Mouse (Mus musculus) retina, postnatal 7 days (tissue): Measurements from ENCODE around the gene Ccr1.

Experiments
- DNase-seq: peaks from one replicate; pipeline ENCODE4 v3.0.0-alpha.2; 2012; ENCODE audit warnings: low read depth, low spot score

Ccr1 gene

DNA sequence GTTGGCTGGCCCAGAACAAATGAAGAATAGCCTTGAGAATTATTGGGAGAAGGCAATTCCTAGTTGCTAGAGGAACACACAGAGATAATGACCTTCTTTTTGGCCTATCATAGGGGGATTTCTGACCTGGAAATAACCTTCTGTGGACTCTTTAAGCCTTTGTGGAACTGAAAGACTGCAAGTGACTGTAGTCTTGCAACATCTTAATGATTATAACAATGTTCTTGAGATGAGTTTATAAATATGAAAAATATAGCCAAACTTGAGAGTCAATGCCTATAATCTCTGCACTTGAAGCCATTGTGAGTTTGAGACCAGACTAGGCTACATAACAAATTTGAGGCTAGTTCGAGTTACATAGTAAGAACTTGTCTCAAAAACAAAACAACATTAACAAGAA is 11.6 kb downstream of the Ccr1 start:
- no peak for DNase-seq

DNA sequence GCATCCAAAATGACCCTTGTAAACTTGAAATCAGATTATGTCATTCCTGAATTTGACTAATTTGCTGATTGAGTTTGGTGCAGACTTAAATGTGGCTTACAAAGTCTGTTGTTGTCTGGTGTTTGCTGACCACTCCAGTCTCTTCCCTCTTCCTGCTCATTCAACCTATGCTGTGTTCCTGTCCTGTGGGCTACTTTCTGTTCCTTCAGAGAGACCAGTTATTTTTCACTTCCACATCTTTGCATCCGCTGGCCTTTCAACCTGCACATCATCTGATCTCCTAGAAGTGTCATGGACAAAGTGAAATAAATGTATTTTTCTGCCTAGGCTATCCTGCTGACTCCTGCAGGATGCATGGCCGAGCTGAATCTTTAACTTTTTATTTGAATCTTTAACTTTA is 14.9 kb downstream of the Ccr1 start:
- DNase-seq = no peak

DNA sequence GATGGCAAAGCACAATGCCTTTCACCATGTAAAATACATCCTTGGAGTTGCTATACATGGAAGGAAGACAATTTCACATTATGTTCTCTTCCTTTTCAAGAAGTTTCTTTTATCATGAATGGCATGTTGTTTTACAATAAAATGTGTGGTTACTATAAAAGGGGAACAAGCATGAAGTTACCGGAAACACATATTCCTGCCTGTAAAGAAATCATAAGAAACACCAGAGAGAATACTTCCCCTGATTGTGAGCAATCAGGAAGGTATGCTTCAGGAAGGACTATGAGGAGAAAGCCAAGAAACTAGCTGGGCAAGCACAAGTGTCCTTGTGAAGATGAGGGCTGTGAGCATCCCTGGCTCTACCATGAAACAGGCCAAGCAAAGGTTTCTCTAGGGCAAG is 17.3 kb downstream of the Ccr1 start:
- no peak for DNase-seq

DNA sequence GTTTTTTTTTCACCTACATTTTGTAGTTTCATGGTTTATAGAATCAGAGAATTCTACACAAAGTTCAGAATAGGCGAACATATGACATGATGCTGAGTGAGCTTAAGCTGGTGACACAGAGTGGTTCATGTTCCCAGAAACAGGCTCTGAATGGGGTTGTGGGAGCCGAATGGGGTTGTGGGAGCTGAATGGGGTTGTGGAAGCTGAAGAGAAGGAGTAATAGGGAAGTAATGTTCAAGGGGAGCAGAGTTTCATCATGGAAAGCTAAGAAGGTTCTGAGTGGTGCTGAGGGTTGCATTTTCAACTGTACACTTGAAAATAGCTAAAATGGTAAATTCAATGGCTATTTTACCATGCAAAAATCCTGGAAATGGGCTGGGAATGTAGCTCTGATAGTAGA is 19.1 kb downstream of the Ccr1 start:
- no peak for DNase-seq

DNA sequence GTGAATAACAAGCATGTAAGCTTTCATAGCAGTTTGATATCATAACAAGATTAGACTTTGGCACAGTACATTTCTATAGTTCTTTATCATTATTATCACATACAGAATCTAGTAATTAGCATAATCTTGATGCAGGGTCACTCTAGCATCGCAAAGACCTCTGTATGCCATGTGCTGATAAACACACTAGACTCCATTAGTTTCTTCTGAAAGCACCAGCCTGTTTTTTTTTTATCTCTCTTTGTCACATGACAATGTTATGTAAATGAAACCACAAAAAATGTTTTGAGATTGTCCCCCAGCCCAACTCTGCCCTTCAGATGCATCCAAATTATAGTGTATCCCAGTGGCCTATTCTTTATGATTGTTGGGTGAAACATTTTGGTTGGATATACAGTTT is 20.7 kb downstream of the Ccr1 start:
- no peak for DNase-seq

DNA sequence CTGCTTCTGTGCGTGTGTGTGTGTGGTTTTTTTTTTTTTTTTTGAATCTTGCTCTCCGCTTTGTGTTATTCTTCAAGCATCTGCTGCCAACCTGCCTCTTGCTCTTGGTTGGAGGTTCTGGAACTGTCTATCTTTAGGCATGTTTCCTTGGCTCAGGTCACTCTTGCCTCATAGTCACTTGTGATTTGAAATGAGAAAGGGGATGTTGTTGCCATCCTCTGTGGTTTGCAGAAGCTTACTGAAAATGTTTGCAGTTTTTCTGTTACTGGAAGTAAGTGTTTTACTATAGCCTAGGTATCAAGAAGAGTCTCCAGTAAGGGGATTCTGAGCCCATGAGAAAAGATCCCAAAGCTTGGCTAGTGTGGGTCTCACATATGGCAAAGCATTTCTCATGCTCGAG is 26.5 kb downstream of the Ccr1 start:
- no peak for DNase-seq

DNA sequence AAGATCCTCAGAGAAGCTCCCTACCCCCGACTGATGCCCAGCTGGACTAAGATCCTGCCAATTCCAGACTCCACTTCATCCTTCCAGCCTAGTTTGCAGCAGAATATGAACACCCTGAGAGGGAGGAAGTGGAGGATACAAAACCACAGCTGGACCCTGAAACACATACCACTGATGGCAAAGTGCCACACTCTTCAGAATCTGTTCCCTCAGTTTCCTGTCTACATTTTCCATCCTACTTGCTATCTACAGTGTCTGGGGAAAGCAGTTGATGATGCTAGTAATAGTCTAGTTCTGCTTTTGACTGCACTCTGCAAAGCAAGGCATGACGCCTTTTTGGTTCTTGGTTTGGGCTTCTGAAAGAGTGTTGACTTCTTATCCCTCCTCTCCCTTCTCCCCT is 27.2 kb downstream of the Ccr1 start:
- no peak for DNase-seq

DNA sequence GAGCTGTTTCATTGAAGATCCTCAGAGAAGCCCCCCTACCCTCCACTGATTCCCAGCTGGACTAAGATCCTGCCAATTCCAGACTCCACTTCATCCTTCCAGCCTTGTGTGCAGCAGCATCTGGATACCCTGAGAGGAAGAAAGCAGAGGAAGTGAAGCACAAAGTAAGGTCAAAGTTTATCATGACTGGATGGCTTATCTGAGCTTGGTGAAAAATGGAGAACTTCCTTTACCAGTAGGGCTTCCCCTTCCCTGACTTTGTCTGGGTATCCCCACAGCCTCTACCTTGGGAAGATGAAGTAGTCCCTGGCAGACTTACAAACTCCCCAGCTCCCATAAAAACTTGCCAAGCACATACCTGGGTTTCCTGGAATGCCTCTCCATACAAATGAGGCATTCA is 27.9 kb downstream of the Ccr1 start:
- no peak for DNase-seq

DNA sequence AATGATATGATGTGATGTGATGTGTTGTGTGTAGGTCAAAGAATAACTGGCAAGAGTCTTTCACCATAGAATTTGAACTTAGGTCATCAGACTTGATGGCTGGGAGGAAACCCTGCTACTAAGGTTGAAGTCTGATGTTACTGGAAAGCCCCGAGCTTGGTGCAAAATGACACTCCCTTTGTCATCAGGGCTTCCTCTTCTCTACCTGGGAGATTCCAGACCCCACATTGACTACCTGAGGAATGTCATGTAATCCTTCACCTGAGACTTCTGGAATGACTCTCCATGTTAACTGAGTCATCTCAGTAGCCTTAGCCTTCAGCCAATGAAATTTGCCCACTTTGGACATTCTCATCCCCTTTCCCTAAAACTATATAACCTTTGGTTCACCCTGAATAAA is 28.3 kb downstream of the Ccr1 start:
- no peak for DNase-seq

DNA sequence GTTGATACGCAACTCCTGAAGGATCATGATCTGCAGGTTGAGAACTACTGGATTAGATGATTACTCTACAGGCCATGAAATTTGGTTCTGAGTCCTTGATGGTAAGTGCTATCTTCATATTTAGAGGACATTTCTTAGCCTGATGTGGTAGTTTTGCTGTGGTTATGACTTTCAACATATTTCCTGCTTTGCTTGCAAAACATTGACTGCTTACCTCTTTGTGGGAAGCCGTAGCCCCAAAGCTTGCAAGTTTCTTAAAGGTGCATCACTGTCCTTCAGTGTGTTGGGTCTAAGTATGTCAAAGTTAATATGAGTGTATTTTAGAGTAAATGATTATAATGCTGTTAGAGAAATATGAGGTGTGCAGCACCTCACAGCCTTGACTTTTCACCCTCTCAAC is 30.5 kb downstream of the Ccr1 start:
- DNase-seq = no peak

DNA sequence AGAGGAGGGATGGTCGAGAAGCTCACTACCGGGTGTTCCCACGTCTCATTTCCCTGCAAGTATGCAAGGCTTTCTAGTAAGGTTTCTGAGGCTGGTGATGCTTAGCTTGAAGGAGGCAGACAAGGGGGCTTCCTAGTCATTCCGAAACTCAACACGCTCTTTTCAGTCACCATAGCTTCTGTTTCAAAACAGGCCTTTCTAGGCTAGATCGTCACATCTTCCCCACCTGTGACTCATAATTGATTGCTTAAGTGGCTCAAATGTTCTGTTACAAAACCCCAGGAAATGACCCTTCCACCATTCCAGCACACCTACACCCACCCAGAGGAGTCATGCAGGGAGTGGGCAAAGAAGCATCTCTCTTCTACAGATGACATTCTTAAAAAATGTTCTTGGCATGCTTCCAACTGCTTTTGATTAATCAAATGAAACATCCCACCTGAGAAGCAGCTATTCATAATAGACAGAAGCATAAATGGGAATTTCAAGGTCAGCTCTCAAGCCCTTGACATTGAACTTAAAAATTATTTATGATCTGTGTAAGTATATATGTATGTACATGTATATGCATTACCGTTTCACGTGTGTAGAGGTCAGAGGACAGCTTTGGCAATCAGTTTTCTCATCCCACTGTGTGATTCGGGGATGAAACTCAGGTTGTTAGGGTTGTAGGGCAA is 31.8 kb downstream of the Ccr1 start:
- no peak for DNase-seq

DNA sequence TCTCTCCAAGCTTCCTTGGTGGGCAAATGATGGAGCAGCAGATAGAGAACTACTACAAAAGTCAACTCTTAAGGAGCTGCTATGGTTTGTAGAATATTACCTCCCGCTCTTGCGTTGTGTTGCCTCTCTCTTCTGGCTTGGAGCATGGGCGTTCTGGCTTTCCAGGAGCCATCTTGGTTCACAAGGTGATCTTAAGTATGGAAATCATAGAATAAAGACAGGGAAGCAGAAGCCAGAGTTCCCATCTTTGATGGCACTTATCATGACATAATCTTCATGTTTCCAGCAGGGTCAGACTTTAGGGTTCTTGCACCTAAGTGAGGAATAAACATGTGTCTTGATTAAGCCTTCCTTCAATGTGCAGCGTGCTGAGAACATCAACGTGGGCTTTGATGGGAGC is 32.7 kb downstream of the Ccr1 start:
- no peak for DNase-seq

DNA sequence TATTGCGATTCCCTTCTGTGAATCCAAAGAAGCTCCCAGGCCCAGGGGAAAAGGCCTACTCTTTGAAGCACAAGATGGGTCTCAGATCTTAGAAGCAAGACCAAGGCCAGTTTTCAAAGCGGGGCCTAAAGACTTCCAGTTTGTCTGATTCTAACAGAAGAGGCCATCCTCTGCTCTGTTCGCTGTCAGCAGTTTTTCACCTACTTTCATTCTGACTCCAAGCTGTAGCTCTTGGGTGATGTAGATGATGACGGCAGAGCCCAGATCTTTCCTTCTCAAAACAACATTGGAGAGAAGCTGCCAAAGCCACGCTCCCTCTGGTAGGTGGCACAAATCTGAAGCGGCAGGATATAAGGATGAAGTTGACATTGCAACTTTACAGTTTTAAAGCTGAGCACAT is 33.1 kb downstream of the Ccr1 start:
- no peak for DNase-seq

DNA sequence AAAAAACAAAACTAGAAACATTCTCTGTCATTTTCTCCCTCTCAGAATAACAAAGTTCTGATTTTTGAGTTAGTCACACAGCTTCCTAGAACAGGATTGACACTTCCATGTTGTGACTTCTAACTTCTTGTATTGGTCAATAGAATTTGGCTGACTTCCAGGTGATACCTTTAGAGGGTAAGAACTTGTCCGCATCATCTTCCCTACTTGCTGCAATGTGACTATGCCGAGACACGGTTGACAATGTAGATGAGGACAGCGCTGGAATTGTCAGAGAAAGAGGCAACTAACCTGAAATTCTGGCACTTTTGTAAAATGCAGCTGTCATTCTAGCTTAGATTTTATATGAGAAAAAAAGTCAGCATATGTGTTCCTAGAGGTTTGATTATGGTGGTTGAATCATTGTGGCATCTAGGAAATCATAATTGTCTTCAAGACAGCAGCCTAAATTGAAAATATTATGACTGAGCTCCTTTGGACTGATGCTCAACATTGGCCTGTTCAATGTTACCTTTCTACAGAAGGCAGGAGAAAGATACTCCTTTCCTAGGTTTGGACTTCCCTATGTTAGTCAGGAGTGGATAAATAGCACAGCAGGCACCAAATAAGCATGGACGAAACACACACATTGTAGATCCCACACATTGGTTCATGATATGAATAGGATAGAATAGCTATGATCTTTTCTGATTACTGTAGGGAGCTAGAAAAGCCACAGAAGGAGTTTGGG is 34.6 kb downstream of the Ccr1 start:
- DNase-seq = no peak

DNA sequence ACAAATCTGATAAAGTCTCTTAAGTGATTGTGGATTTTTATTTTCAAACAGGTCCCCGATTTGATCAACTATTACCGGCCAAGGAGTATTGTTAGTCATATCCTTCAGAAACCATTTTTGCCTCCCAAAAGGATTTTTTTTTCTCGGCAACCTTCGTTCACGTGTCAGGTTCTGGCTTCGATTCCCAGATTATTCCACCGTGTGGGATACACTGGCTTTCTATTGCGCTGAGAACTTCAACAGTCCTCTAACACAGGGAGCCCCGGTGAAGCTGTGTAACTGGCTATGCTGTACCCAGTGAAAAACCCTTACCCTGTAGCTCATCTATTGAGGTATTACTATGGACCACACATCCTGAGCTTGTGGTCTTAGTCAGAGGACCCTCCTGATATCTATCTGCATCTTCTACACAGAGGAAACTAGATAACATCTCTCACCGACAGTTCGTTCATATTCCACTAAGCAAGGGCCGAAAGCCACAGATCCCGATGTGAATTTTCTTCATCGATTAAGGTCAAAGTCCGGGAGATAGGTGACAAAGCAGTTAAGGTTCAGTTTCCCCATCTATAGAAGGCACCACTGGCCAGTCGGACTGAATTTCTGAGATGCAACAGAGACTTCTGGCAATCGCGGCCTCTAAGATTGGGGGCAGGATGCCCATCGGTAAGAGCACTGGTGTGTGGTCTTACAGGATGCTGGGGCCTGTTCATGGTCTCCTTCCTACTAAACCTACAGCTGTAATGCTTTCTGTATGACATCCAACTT is 35.4 kb downstream of the Ccr1 start:
- DNase-seq = no peak

DNA sequence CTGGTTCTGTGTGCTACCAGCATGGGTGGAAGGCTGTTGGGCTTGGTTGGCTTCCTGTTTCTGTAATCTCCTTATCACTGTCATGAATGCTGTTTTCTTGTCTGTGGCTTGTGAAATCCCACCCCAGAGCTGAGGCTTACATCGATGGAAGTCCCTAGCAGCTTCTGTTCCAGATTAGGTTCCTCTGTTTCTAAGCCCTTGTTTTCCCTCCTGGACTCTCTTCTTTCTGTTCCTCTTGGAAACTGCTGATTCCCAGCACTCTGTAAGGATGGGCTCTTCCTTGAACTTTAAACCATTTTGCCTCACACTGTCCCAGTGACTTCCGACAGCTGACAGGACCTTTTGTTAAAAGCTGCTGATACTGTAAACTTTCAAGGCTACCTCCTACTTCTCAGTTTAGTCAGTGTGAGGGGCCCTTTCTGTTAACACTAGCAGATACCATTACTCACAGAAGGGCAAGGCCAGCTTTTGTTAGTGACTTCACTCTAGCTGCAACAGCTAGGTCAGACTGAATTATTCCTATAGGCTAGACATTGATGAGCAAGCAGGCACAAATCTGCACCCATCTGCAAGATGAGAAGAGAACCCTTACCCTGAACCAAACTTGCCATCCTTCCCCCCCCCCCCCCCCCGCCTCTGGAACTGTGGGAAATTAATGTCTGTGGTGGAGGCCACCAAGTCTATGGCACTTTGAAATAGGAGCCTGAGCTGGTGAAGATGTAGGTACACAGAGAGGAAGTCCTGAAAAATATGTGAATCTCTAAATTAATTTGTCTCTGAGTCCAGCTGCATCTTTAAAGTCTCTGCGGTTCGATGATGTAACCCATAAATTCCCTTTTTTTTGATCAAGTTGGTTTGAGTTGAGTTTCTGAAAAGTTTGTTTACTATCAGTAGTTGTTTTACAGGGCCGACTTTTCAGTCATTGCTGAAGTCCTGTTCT is 36.5 kb downstream of the Ccr1 start:
- no peak for DNase-seq

DNA sequence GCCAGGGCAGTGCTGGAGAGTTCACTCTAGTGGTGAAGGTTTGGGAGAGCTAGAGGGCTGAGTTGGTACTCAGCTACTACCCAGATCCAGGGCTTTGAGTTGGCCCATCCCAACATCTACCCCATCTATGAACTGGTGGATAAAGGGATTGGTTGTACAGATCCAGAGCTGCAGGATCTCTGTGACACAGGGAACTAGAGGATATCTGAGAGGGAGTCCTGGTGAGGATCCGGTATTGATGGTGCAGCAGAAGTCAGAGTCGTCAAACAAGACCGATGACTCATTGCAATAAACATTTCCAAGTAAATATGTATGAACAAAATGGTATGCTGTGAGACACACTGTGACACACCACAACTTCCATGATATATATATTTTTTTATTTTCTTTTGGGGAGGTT is 37.6 kb downstream of the Ccr1 start:
- DNase-seq = no peak

DNA sequence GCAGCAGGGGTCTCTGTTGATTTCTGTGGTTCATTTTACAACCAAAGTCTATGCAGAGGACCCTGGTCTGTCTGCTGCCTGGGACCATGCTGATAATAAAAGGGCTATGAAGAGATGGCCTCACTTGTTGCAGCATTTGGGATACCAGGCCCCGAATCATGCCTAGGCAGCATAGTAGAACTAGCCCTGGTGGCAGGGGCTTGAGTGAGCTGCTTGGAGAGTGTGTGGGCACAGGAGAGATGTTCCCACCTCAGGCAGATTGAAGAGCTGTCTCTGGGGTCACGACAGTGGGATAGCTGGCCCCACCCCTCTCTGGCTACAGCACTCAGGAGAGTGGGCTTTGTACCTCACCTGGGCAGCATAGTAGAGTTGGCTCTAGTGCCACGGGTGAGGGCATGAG is 38.0 kb downstream of the Ccr1 start:
- no peak for DNase-seq

DNA sequence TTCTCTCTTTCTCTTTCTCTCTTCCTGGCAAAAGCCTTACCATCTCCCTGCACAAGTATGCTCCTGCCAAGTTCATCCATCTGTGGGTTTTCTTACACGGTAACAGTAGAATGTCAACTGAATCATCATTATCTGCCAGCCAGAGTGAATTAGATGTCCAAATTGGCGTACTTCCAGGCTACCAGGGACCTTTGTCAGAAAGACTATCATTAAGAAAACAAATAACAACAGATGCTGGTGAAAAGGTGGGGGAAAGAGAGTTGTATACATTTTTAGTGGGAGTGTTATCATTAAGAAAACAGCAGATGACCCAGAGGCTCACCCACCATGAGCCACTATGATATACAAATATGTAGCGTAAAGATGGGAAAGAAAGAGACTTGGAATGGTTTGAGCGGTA is 38.6 kb downstream of the Ccr1 start:
- no peak for DNase-seq

DNA sequence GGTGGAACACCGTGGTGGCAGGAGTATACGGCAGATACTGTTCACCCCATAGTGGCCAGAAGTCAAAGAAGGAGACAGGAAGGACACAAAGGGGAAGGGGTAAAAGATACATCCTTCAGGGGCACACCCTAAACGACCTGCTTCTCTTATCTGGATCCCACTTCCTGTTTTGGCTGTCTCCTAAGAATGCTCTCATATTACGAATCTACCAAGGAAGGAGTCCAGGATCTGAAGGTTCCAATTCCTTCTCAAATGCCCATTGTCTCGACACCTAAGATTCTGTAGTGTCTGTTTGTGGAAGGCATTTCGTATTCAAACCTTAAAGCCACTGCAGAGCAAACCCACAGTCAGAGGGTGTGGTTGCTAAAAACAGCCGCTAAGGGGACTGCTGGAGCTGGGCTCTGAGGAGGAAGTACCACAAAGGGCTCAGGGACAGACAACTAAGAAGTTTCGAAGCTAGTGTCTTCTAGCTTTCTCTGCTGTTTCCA is 39.7 kb downstream of the Ccr1 start:
- no peak for DNase-seq

DNA sequence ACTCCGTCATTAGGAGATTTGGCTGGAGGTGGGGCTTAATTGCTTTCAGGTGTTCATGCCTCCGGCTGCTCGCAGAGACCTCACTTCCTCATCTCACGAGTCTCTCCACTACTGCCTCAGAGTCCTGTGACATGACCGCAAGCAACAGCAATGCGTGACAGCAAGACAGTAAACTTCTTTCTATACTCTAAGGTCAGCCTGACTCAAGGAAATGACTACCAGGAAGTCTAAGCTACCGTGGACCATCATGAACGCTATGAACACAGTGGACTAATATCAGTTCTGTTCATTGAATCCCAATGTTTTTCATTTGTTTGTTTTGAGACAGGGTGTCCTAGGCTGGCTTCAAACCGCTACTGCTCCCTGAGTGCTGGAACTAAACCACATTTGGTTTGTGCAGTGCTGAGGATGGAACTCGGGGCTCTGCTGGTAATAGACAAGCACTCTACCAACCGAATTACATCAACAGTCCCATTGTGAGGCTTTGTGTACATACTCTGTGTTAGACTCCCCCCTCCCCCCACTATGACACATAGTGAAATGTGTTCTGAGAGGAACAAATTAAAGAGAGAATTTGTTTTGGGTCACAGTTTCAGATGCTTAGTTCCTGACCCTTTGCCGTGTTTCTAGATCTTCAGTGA is 40.3 kb downstream of the Ccr1 start:
- no peak for DNase-seq
